Mouse (Mus musculus): Measurements from ENCODE around the gene Zfp423.

The Zfp423 gene

GRCm38 (mm10) chr8:87701583-87701982, 257.8 kb downstream of the Zfp423 start:
- no peak for DNase-seq (ENCODE audit: low read depth, low spot score)

GRCm38 (mm10) chr8:87700321-87700720, 259.1 kb downstream of the Zfp423 start:
- no peak for DNase-seq (ENCODE audit: low read depth, low spot score)

- no peak for DNase-seq (ENCODE audit: low read depth, low spot score)
Observed at GRCm38 (mm10) chr8:87697127-87697526, 262.3 kb downstream of the Zfp423 start.

GRCm38 (mm10) chr8:87693741-87694140, 265.7 kb downstream of the Zfp423 start:
- DNase-seq (ENCODE audit: low read depth, low spot score) = no peak

- peak; percentile 68 for DNase-seq (ENCODE audit: low read depth, low spot score)
Observed at GRCm38 (mm10) chr8:87690100-87691095, 269.0 kb downstream of the Zfp423 start.

- peak; percentile 73 for DNase-seq (ENCODE audit: low read depth, low spot score)
Observed at GRCm38 (mm10) chr8:87689192-87689591, 270.2 kb downstream of the Zfp423 start.

GRCm38 (mm10) chr8:87688348-87688747, 271.0 kb downstream of the Zfp423 start:
- no peak for DNase-seq (ENCODE audit: low read depth, low spot score)

- DNase-seq (ENCODE audit: low read depth, low spot score) = peak; percentile 53
Observed at GRCm38 (mm10) chr8:87686986-87687698, 272.3 kb downstream of the Zfp423 start.

GRCm38 (mm10) chr8:87686026-87686425, 273.4 kb downstream of the Zfp423 start:
- DNase-seq (ENCODE audit: low read depth, low spot score) = no peak

GRCm38 (mm10) chr8:87685392-87685791, 274.0 kb downstream of the Zfp423 start:
- no peak for DNase-seq (ENCODE audit: low read depth, low spot score)

- DNase-seq (ENCODE audit: low read depth, low spot score) = no peak
Observed at GRCm38 (mm10) chr8:87682066-87682465, 277.3 kb downstream of the Zfp423 start.

GRCm38 (mm10) chr8:87680034-87680433, 279.4 kb downstream of the Zfp423 start:
- no peak for DNase-seq (ENCODE audit: low read depth, low spot score)

- DNase-seq (ENCODE audit: low read depth, low spot score) = no peak
Observed at GRCm38 (mm10) chr8:87679431-87680003, 279.9 kb downstream of the Zfp423 start.

GRCm38 (mm10) chr8:87675411-87675810, 284.0 kb downstream of the Zfp423 start:
- DNase-seq (ENCODE audit: low read depth, low spot score) = no peak

GRCm38 (mm10) chr8:87674157-87674556, 285.2 kb downstream of the Zfp423 start:
- peak; percentile 73 for DNase-seq (ENCODE audit: low read depth, low spot score)

GRCm38 (mm10) chr8:87672214-87672613, 287.2 kb downstream of the Zfp423 start:
- no peak for DNase-seq (ENCODE audit: low read depth, low spot score)

GRCm38 (mm10) chr8:87671209-87671970, 288.0 kb downstream of the Zfp423 start:
- DNase-seq (ENCODE audit: low read depth, low spot score) = peak; percentile 92

GRCm38 (mm10) chr8:87670232-87670631, 289.2 kb downstream of the Zfp423 start:
- no peak for DNase-seq (ENCODE audit: low read depth, low spot score)

- DNase-seq (ENCODE audit: low read depth, low spot score) = no peak
Observed at GRCm38 (mm10) chr8:87668736-87669135, 290.7 kb downstream of the Zfp423 start.

- peak; percentile 96 for DNase-seq (ENCODE audit: low read depth, low spot score)
Observed at GRCm38 (mm10) chr8:87667914-87668643, 291.3 kb downstream of the Zfp423 start.

- DNase-seq (ENCODE audit: low read depth, low spot score) = no peak
Observed at GRCm38 (mm10) chr8:87667297-87667696, 292.1 kb downstream of the Zfp423 start.
